Mouse (Mus musculus) heart, embryonic 15.5 days (tissue): Measurements from ENCODE around the gene Sh2b1. TPM values are rescaled to one million over a fixed set of nuclear protein-coding genes. Genes with fewer than 3 reads are reported as not detected.

Experiments
- ATAC-seq: fragments of 200-750 bp; cut with Nextera tagmentation; replicated peaks from 2 replicates; pipeline ENCODE4 v1.8.0; 2017; ENCODE audit warnings: low read depth, moderate TSS enrichment; ENCODE audit not compliant: insufficient number of reproducible peaks, insufficient read depth, low FRiP score
- H3K27ac ChIP-seq: fragments of 300-500 bp; sonication (generic); 2 replicates; pipeline ENCODE4 v1.5.1; 2015; ENCODE audit warnings: mild to moderate bottlenecking, inconsistent platforms
- H3K27me3 ChIP-seq: fragments of 300-500 bp; sonication (generic); 2 replicates; pipeline ENCODE4 v1.6.1; 2015; ENCODE audit warnings: inconsistent platforms
- H3K36me3 ChIP-seq: fragments of 300-500 bp; sonication (generic); 2 replicates; pipeline ENCODE4 v1.6.1; 2015; ENCODE audit warnings: mild to moderate bottlenecking, inconsistent platforms
- H3K4me1 ChIP-seq: fragments of 300-500 bp; sonication (generic); replicated peaks from 2 replicates; pipeline ENCODE4 v1.6.1; 2015; ENCODE audit warnings: inconsistent platforms
- H3K4me2 ChIP-seq: fragments of 300-500 bp; sonication (generic); 2 replicates; pipeline ENCODE4 v1.6.1; 2015; ENCODE audit warnings: inconsistent platforms, mild to moderate bottlenecking, moderate library complexity
- H3K4me3 ChIP-seq: fragments of 300-500 bp; sonication (generic); 2 replicates; pipeline ENCODE4 v1.5.1; 2015; ENCODE audit warnings: mild to moderate bottlenecking, inconsistent platforms
- H3K9ac ChIP-seq: fragments of 300-500 bp; sonication (generic); 2 replicates; pipeline ENCODE4 v1.6.1; 2015; ENCODE audit warnings: mild to moderate bottlenecking, inconsistent platforms
- H3K9me3 ChIP-seq: fragments of 300-500 bp; sonication (generic); replicated peaks from 2 replicates; pipeline ENCODE4 v1.6.1; 2016; ENCODE audit warnings: inconsistent platforms
- WGBS: fragments of 180-500 bp; shearing (Covaris S2); methylation state at CpG from one replicate; pipeline ENCODE4 v1.1.7; 2015; ENCODE audit warnings: mixed read lengths; 5-methylcytosine and 5-hydroxymethylcytosine counted together
- polyA plus RNA-seq: library from polyadenylated mRNA; unstranded; fragments of >200 nt; fragmentation: Nextera tagmentation; extraction: Ambion mirVana; gene quantifications from 2 replicates; pipeline ENCODE4 v1.2.1, GENCODE M21; 2015

Gene Sh2b1
- polyA plus RNA-seq, 1 experiment from 2014 or later: 37.1 TPM

- H3K4me1 ChIP-seq: peaks cover 30% of the 10 kb centered on the region
- peak overlapping the region; percentile 90; the same call in 1 of the 2 replicates for H3K9ac ChIP-seq
- 70% methylated on average over 9 of the region's 9 CpGs for whole genome bisulfite sequencing
- H3K9me3 ChIP-seq: no peaks in the 10 kb centered on the region
- H3K36me3 ChIP-seq: peaks cover 39% of the 10 kb centered on the region
- peak overlapping the region; percentile 86 for H3K4me2 ChIP-seq
- 0 out of 2 replicates have a peak overlapping the region, but pooled peaks have one; percentile 7 for H3K27ac ChIP-seq
- ATAC-seq: no peak
- H3K4me3 ChIP-seq: peak overlapping the region; percentile 82
- H3K27me3 ChIP-seq: no peaks in the 10 kb centered on the region
Observed at GRCm38 (mm10) chr7:126473470-126474086, 1.6 kb downstream of the Sh2b1 start.

- no peaks in the 10 kb centered on the region for H3K27me3 ChIP-seq
- H3K36me3 ChIP-seq: peaks cover 48% of the 10 kb centered on the region
- H3K9ac ChIP-seq: peak overlapping the region; percentile 0; the same call in 1 of the 2 replicates
- 0 out of 2 replicates have a peak overlapping the region, but pooled peaks have one; percentile 82 for H3K4me3 ChIP-seq
- H3K27ac ChIP-seq: no peak overlapping the region
- no peaks in the 10 kb centered on the region for H3K9me3 ChIP-seq
- no peak overlapping the region; the same call in 1 of the 2 replicates for H3K4me2 ChIP-seq
- 89% methylated on average over 16 of the region's 16 CpGs for WGBS
- H3K4me1 ChIP-seq: peaks cover 30% of the 10 kb centered on the region
- ATAC-seq: no peak
Observed at GRCm38 (mm10) chr7:126472713-126473112, 2.5 kb downstream of the Sh2b1 start.

GRCm38 (mm10) chr7:126472306-126472705 lies 2.9 kb downstream of the Sh2b1 start:
- no peak overlapping the region; the same call in 1 of the 2 replicates for H3K9ac ChIP-seq
- no peaks in the 10 kb centered on the region for H3K9me3 ChIP-seq
- 82% methylated on average over 13 of the region's 13 CpGs for WGBS
- H3K27me3 ChIP-seq: no peaks in the 10 kb centered on the region
- ATAC-seq: no peak
- no peak overlapping the region for H3K4me3 ChIP-seq
- H3K36me3 ChIP-seq: peaks cover 52% of the 10 kb centered on the region
- no peak overlapping the region; the same call in 1 of the 2 replicates for H3K4me2 ChIP-seq
- peaks cover 30% of the 10 kb centered on the region for H3K4me1 ChIP-seq
- no peak overlapping the region for H3K27ac ChIP-seq

- Histone ChIP-seq H3K36me3 (peaks cover 56% of the 10 kb centered on the region), H3K9me3 (no peaks in the 10 kb centered on the region), H3K4me2 (no peak overlapping the region), H3K27ac (no peak overlapping the region), H3K4me3 (no peak overlapping the region), H3K9ac (no peak overlapping the region), H3K4me1 (peaks cover 30% of the 10 kb centered on the region), H3K27me3 (no peaks in the 10 kb centered on the region)
- 73% methylated on average over 4 of the region's 4 CpGs for WGBS
- no peak for ATAC-seq
Observed at GRCm38 (mm10) chr7:126471853-126472252, 3.4 kb downstream of the Sh2b1 start.

GRCm38 (mm10) chr7:126471361-126471760 lies 3.9 kb downstream of the Sh2b1 start:
- WGBS: 88% methylated on average over 5 of the region's 5 CpGs
- H3K4me2 ChIP-seq: no peak overlapping the region
- H3K36me3 ChIP-seq: peaks cover 61% of the 10 kb centered on the region
- no peak overlapping the region for H3K4me3 ChIP-seq
- no peak overlapping the region for H3K27ac ChIP-seq
- H3K4me1 ChIP-seq: peaks cover 34% of the 10 kb centered on the region
- no peak overlapping the region for H3K9ac ChIP-seq
- no peak for ATAC-seq
- H3K9me3 ChIP-seq: no peaks in the 10 kb centered on the region
- H3K27me3 ChIP-seq: no peaks in the 10 kb centered on the region

- no peak for ATAC-seq
- H3K27me3 ChIP-seq: no peaks in the 10 kb centered on the region
- H3K9me3 ChIP-seq: no peaks in the 10 kb centered on the region
- peaks cover 43% of the 10 kb centered on the region for H3K4me1 ChIP-seq
- H3K9ac ChIP-seq: no peak overlapping the region
- no peak overlapping the region for H3K4me2 ChIP-seq
- H3K36me3 ChIP-seq: peaks cover 63% of the 10 kb centered on the region
- no peak overlapping the region for H3K27ac ChIP-seq
- 55% methylated on average over 6 of the region's 6 CpGs for WGBS
- no peak overlapping the region for H3K4me3 ChIP-seq
Observed at GRCm38 (mm10) chr7:126470077-126470476, 5.1 kb downstream of the Sh2b1 start.

GRCm38 (mm10) chr7:126467834-126468627 lies 7.2 kb downstream of the Sh2b1 start:
- H3K4me3 ChIP-seq: no peak overlapping the region
- WGBS: 87% methylated on average over 18 of the region's 18 CpGs
- H3K36me3 ChIP-seq: peaks cover 63% of the 10 kb centered on the region
- no peaks in the 10 kb centered on the region for H3K9me3 ChIP-seq
- H3K27me3 ChIP-seq: no peaks in the 10 kb centered on the region
- H3K4me2 ChIP-seq: no peak overlapping the region
- H3K4me1 ChIP-seq: peaks cover 43% of the 10 kb centered on the region
- H3K27ac ChIP-seq: no peak overlapping the region
- ATAC-seq: no peak
- H3K9ac ChIP-seq: no peak overlapping the region

GRCm38 (mm10) chr7:126467271-126467670 lies 8.0 kb downstream of the Sh2b1 start:
- Histone ChIP-seq H3K4me2 (no peak overlapping the region), H3K27ac (no peak overlapping the region), H3K9ac (no peak overlapping the region), H3K9me3 (no peaks in the 10 kb centered on the region), H3K4me3 (no peak overlapping the region), H3K4me1 (peaks cover 39% of the 10 kb centered on the region), H3K27me3 (no peaks in the 10 kb centered on the region), H3K36me3 (peaks cover 58% of the 10 kb centered on the region)
- no peak; the same call in 1 of the 2 replicates for ATAC-seq
- 70% methylated on average over 5 of the region's 5 CpGs for WGBS

- peaks cover 37% of the 10 kb centered on the region for H3K4me1 ChIP-seq
- H3K27me3 ChIP-seq: no peaks in the 10 kb centered on the region
- H3K4me2 ChIP-seq: no peak overlapping the region
- 78% methylated on average over 5 of the region's 5 CpGs for WGBS
- no peaks in the 10 kb centered on the region for H3K9me3 ChIP-seq
- ATAC-seq: no peak
- H3K36me3 ChIP-seq: peaks cover 52% of the 10 kb centered on the region
- peak overlapping the region; percentile 74 for H3K27ac ChIP-seq
- H3K4me3 ChIP-seq: no peak overlapping the region
- no peak overlapping the region for H3K9ac ChIP-seq
Observed at GRCm38 (mm10) chr7:126466707-126467106, 8.5 kb downstream of the Sh2b1 start.

- Histone ChIP-seq H3K4me3 (no peak overlapping the region), H3K4me1 (peaks cover 38% of the 10 kb centered on the region), H3K9me3 (no peaks in the 10 kb centered on the region), H3K36me3 (peaks cover 46% of the 10 kb centered on the region), H3K4me2 (no peak overlapping the region), H3K27me3 (no peaks in the 10 kb centered on the region), H3K27ac (peak overlapping the region; percentile 74), H3K9ac (no peak overlapping the region)
- no peak for ATAC-seq
- WGBS: 44% methylated on average over 9 of the region's 9 CpGs
Observed at GRCm38 (mm10) chr7:126466116-126466515, 9.1 kb downstream of the Sh2b1 start.

GRCm38 (mm10) chr7:126465246-126466030 lies 9.8 kb downstream of the Sh2b1 start:
- Histone ChIP-seq H3K4me1 (peaks cover 35% of the 10 kb centered on the region), H3K27ac (peak overlapping the region; percentile 74), H3K27me3 (no peaks in the 10 kb centered on the region), H3K4me3 (no peak overlapping the region), H3K9ac (0 out of 2 replicates have a peak overlapping the region, but pooled peaks have one; percentile 16), H3K4me2 (peak overlapping the region; percentile 14), H3K36me3 (peaks cover 41% of the 10 kb centered on the region), H3K9me3 (no peaks in the 10 kb centered on the region)
- ATAC-seq: peak; percentile 70
- WGBS: 19% methylated on average over 7 of the region's 7 CpGs
